Mouse (Mus musculus) kidney, embryonic 15.5 days (tissue): ENCODE data around the gene Csf2ra. TPM values are rescaled to one million over a fixed set of nuclear protein-coding genes. Genes with fewer than 3 reads are reported as not detected.
A peak's percentile ranks its signal among the peaks of the same experiment; 100 is the strongest.
"Not testable (repeated sequence)": the region's sequence is repeated elsewhere in the genome, so short reads cannot be mapped to it uniquely, and the experiment has no call there.

Source experiments
- ATAC-seq: fragments of 200-750 bp; cut with Nextera tagmentation; replicated peaks from 2 replicates; pipeline ENCODE4 v1.8.0; 2017; ENCODE audit warnings: moderate TSS enrichment; ENCODE audit not compliant: low FRiP score
- H3K27ac ChIP-seq: fragments of 300-500 bp; sonication (generic); 2 replicates; pipeline ENCODE4 v1.5.1; 2015; ENCODE audit warnings: mild to moderate bottlenecking, inconsistent platforms
- H3K27me3 ChIP-seq: fragments of 300-500 bp; sonication (generic); 2 replicates; pipeline ENCODE4 v1.6.1; 2015; ENCODE audit warnings: inconsistent platforms
- H3K36me3 ChIP-seq: fragments of 300-500 bp; sonication (generic); 2 replicates; pipeline ENCODE4 v1.6.1; 2015; ENCODE audit warnings: inconsistent platforms
- H3K4me1 ChIP-seq: fragments of 300-500 bp; sonication (generic); 2 replicates; pipeline ENCODE4 v1.6.1; 2015; ENCODE audit warnings: inconsistent platforms
- H3K4me2 ChIP-seq: fragments of 300-500 bp; sonication (generic); 2 replicates; pipeline ENCODE4 v1.6.1; 2015; ENCODE audit warnings: moderate library complexity, mild to moderate bottlenecking, inconsistent platforms
- H3K4me3 ChIP-seq: fragments of 300-500 bp; sonication (generic); replicated peaks from 2 replicates; pipeline ENCODE4 v1.5.1; 2015; ENCODE audit warnings: mild to moderate bottlenecking, inconsistent platforms
- H3K9ac ChIP-seq: fragments of 300-500 bp; sonication (generic); 2 replicates; pipeline ENCODE4 v1.6.1; 2015; ENCODE audit warnings: mild to moderate bottlenecking, inconsistent platforms
- H3K9me3 ChIP-seq: fragments of 300-500 bp; sonication (generic); replicated peaks from 2 replicates; pipeline ENCODE4 v1.6.1; 2016; ENCODE audit warnings: inconsistent platforms
- WGBS: fragments of 180-500 bp; shearing (Covaris S2); methylation state at CpG from one replicate; pipeline ENCODE4 v1.1.7; 2015; ENCODE audit warnings: mixed read lengths; 5-methylcytosine and 5-hydroxymethylcytosine counted together
- polyA plus RNA-seq: library from polyadenylated mRNA; unstranded; fragments of >200 nt; fragmentation: Nextera tagmentation; extraction: Ambion mirVana; gene quantifications from 2 replicates; pipeline ENCODE4 v1.2.1, GENCODE M21; 2015

Csf2ra gene
- polyA plus RNA-seq, result 35.0 and 46.5 TPM in 2 replicates

- Histone ChIP-seq H3K4me2 (peak within 1 kb of the TSS; percentile 78), H3K4me1 (peaks cover 18% of the 10 kb centered on the region), H3K9me3 (0 out of 2 replicates have a peak, but pooled peaks cover 6% of the 10 kb centered on the region), H3K36me3 (no peaks in the 10 kb centered on the region), H3K27me3 (no peaks in the 10 kb centered on the region), H3K9ac (peak within 1 kb of the TSS; percentile 31), H3K27ac (peak within 1 kb of the TSS; percentile 97), H3K4me3 (peak within 1 kb of the TSS; percentile 66)
- ATAC-seq, result no peak; the same call in 1 of the 2 replicates
- WGBS, result 62% methylated on average over 36 of the region's 36 CpGs
Measured at GRCm38 (mm10) chr19:61227941-61228701, at the start of gene Csf2ra. Csf2ra (minus strand) TSS chr19:61228429.

- H3K36me3 ChIP-seq, result no peaks in the 10 kb centered on the region
- no peaks in the 10 kb centered on the region for H3K9me3 ChIP-seq
- ATAC-seq, result no peak
- H3K4me1 ChIP-seq, result no peaks in the 10 kb centered on the region
- no peak overlapping the region for H3K4me3 ChIP-seq
- no peak overlapping the region for H3K27ac ChIP-seq
- no peaks in the 10 kb centered on the region for H3K27me3 ChIP-seq
- no peak overlapping the region for H3K4me2 ChIP-seq
- whole genome bisulfite sequencing, result 95% methylated on average over 1 of the region's 1 CpGs
- H3K9ac ChIP-seq, result no peak overlapping the region
Measured at GRCm38 (mm10) chr19:61275446-61275845, 47.2 kb upstream of the Csf2ra start.

- not testable (repeated sequence) for H3K9ac ChIP-seq, H3K27me3 ChIP-seq, H3K4me1 ChIP-seq, H3K4me2 ChIP-seq, ATAC-seq, H3K36me3 ChIP-seq, H3K27ac ChIP-seq, H3K4me3 ChIP-seq, H3K9me3 ChIP-seq
- WGBS, result 27% methylated on average over 11 of the region's 11 CpGs
Measured at GRCm38 (mm10) chr19:61269141-61269540, 40.9 kb upstream of the Csf2ra start.

- Histone ChIP-seq H3K9ac (no peak overlapping the region), H3K9me3 (no peaks in the 10 kb centered on the region), H3K4me2 (no peak overlapping the region), H3K4me3 (no peak overlapping the region), H3K27me3 (peaks cover 9% of the 10 kb centered on the region; the same call in 1 of the 2 replicates), H3K36me3 (no peaks in the 10 kb centered on the region), H3K27ac (no peak overlapping the region), H3K4me1 (0 out of 2 replicates have a peak, but pooled peaks cover 2% of the 10 kb centered on the region)
- 24% methylated on average over 7 of the region's 7 CpGs for WGBS
- no peak for ATAC-seq
Measured at GRCm38 (mm10) chr19:61267141-61267540, 38.9 kb upstream of the Csf2ra start.

GRCm38 (mm10) chr19:61266651-61267050, 38.4 kb upstream of the Csf2ra start:
- 4% methylated on average over 26 of the region's 26 CpGs for WGBS
- H3K4me1 ChIP-seq, result 0 out of 2 replicates have a peak, but pooled peaks cover 2% of the 10 kb centered on the region
- no peak overlapping the region for H3K27ac ChIP-seq
- no peak for ATAC-seq
- no peak overlapping the region for H3K9ac ChIP-seq
- no peak overlapping the region for H3K4me2 ChIP-seq
- H3K36me3 ChIP-seq, result no peaks in the 10 kb centered on the region
- H3K9me3 ChIP-seq, result no peaks in the 10 kb centered on the region
- no peak overlapping the region for H3K4me3 ChIP-seq
- H3K27me3 ChIP-seq, result peaks cover 9% of the 10 kb centered on the region; the same call in 1 of the 2 replicates

GRCm38 (mm10) chr19:61266246-61266615, 38.0 kb upstream of the Csf2ra start:
- no peak overlapping the region for H3K27ac ChIP-seq
- H3K4me2 ChIP-seq, result no peak overlapping the region
- H3K27me3 ChIP-seq, result peaks cover 9% of the 10 kb centered on the region; the same call in 1 of the 2 replicates
- no peak overlapping the region for H3K9ac ChIP-seq
- H3K4me1 ChIP-seq, result 0 out of 2 replicates have a peak, but pooled peaks cover 2% of the 10 kb centered on the region
- no peaks in the 10 kb centered on the region for H3K36me3 ChIP-seq
- H3K4me3 ChIP-seq, result no peak overlapping the region
- ATAC-seq, result no peak
- H3K9me3 ChIP-seq, result no peaks in the 10 kb centered on the region
- 3% methylated on average over 12 of the region's 12 CpGs for WGBS

GRCm38 (mm10) chr19:61265349-61266245, 37.4 kb upstream of the Csf2ra start:
- H3K27me3 ChIP-seq, result peaks cover 9% of the 10 kb centered on the region; the same call in 1 of the 2 replicates
- no peak overlapping the region for H3K4me2 ChIP-seq
- H3K27ac ChIP-seq, result no peak overlapping the region
- H3K4me1 ChIP-seq, result 0 out of 2 replicates have a peak, but pooled peaks cover 2% of the 10 kb centered on the region
- 24% methylated on average over 3 of the region's 3 CpGs for WGBS
- H3K4me3 ChIP-seq, result peak overlapping the region; percentile 25
- no peaks in the 10 kb centered on the region for H3K9me3 ChIP-seq
- ATAC-seq, result peak; percentile 71
- no peak overlapping the region for H3K9ac ChIP-seq
- no peaks in the 10 kb centered on the region for H3K36me3 ChIP-seq

GRCm38 (mm10) chr19:61264933-61265332, 36.7 kb upstream of the Csf2ra start:
- Histone ChIP-seq H3K9ac (no peak overlapping the region), H3K4me2 (no peak overlapping the region), H3K36me3 (no peaks in the 10 kb centered on the region), H3K4me3 (no peak overlapping the region), H3K9me3 (no peaks in the 10 kb centered on the region), H3K4me1 (0 out of 2 replicates have a peak, but pooled peaks cover 2% of the 10 kb centered on the region), H3K27me3 (peaks cover 9% of the 10 kb centered on the region; the same call in 1 of the 2 replicates), H3K27ac (no peak overlapping the region)
- ATAC-seq, result no peak

GRCm38 (mm10) chr19:61264227-61264626, 36.0 kb upstream of the Csf2ra start:
- no peak for ATAC-seq
- Histone ChIP-seq H3K4me2 (no peak overlapping the region), H3K4me3 (no peak overlapping the region), H3K36me3 (no peaks in the 10 kb centered on the region), H3K9ac (no peak overlapping the region), H3K4me1 (0 out of 2 replicates have a peak, but pooled peaks cover 2% of the 10 kb centered on the region), H3K27me3 (peaks cover 5% of the 10 kb centered on the region; the same call in 1 of the 2 replicates), H3K27ac (no peak overlapping the region), H3K9me3 (no peaks in the 10 kb centered on the region)
- 100% methylated on average over 1 of the region's 1 CpGs for WGBS

- no peak overlapping the region for H3K4me3 ChIP-seq
- H3K9me3 ChIP-seq, result no peaks in the 10 kb centered on the region
- H3K27me3 ChIP-seq, result no peaks in the 10 kb centered on the region
- no peak overlapping the region for H3K27ac ChIP-seq
- H3K4me1 ChIP-seq, result 0 out of 2 replicates have a peak, but pooled peaks cover 2% of the 10 kb centered on the region
- H3K4me2 ChIP-seq, result no peak overlapping the region
- no peaks in the 10 kb centered on the region for H3K36me3 ChIP-seq
- WGBS, result 87% methylated on average over 1 of the region's 1 CpGs
- H3K9ac ChIP-seq, result no peak overlapping the region
- no peak for ATAC-seq
Measured at GRCm38 (mm10) chr19:61261241-61261640, 33.0 kb upstream of the Csf2ra start.

GRCm38 (mm10) chr19:61257733-61258132, 29.5 kb upstream of the Csf2ra start:
- Histone ChIP-seq H3K27ac (no peak overlapping the region), H3K4me2 (no peak overlapping the region), H3K9me3 (0 out of 2 replicates have a peak, but pooled peaks cover 2% of the 10 kb centered on the region), H3K4me3 (no peak overlapping the region), H3K4me1 (no peaks in the 10 kb centered on the region), H3K9ac (no peak overlapping the region), H3K27me3 (no peaks in the 10 kb centered on the region), H3K36me3 (no peaks in the 10 kb centered on the region)
- ATAC-seq, result no peak
- WGBS, result 91% methylated on average over 18 of the region's 18 CpGs
